ENCODE assay signal across 8 mouse cellular contexts in genomic region chr6:121617476-121617875, GRCm38 (mm10).
"Had no signal": no experiment of that assay in that cellular context is flagged by ENCODE, and none has a peak within 500 bp of the region (broad histone marks: within the 10 kb centered on the region; RNA-seq: fewer than 3 reads in every experiment).

No protein-coding gene starts in this region.

- DNase-seq: kidney, adult 11 months; kidney, postnatal 14 days; lung, embryonic 14.5 days; lung, postnatal 10 days; lung, postnatal 4 days; midbrain, embryonic 14.5 days; thymus, adult 18-20 months; thymus, postnatal 14 days had no signal
